Mouse (Mus musculus) heart, embryonic 10.5 days (tissue): ENCODE measurements around the gene 5830411N06Rik. TPM values are rescaled to one million over a fixed set of nuclear protein-coding genes. Genes with fewer than 3 reads are reported as not detected.

Experiments used
- DNase-seq: peaks from one replicate; pipeline ENCODE4 v3.0.0-alpha.2; 2017; ENCODE audit warnings: low spot score
- H3K27ac ChIP-seq: fragments of 300-500 bp; sonication (generic); 2 replicates; pipeline ENCODE4 v1.5.1; 2016; ENCODE audit warnings: mild to moderate bottlenecking
- H3K27me3 ChIP-seq: fragments of 300-500 bp; sonication (generic); 2 replicates; pipeline ENCODE4 v1.6.1; 2016; ENCODE audit warnings: mild to moderate bottlenecking; ENCODE audit not compliant: poor library complexity, insufficient read depth, severe bottlenecking
- H3K36me3 ChIP-seq: fragments of 300-500 bp; sonication (generic); 2 replicates; pipeline ENCODE4 v1.6.1; 2016; ENCODE audit warnings: mild to moderate bottlenecking, moderate library complexity
- H3K4me1 ChIP-seq: fragments of 300-500 bp; sonication (generic); 2 replicates; pipeline ENCODE4 v1.6.1; 2016; ENCODE audit warnings: mild to moderate bottlenecking
- H3K4me3 ChIP-seq: fragments of 300-500 bp; sonication (generic); 2 replicates; pipeline ENCODE4 v1.5.1; 2016; ENCODE audit warnings: mild to moderate bottlenecking, moderate library complexity
- H3K9me3 ChIP-seq: fragments of 300-500 bp; sonication (generic); 2 replicates; pipeline ENCODE4 v1.6.1; 2016; ENCODE audit warnings: mild to moderate bottlenecking, moderate library complexity
- WGBS: fragments of 180-500 bp; shearing (Covaris S2); methylation state at CpG from one replicate; pipeline ENCODE4 v1.1.7; 2016; 5-methylcytosine and 5-hydroxymethylcytosine counted together
- polyA plus RNA-seq: library from polyadenylated mRNA; unstranded; fragments of >200 nt; fragmentation: Nextera tagmentation; extraction: Ambion mirVana; gene quantifications from 2 replicates; pipeline ENCODE4 v1.2.1, GENCODE M21; 2016

5830411N06Rik gene
- polyA plus RNA-seq, 1 experiment from 2014 or later, result not detected

DNA sequence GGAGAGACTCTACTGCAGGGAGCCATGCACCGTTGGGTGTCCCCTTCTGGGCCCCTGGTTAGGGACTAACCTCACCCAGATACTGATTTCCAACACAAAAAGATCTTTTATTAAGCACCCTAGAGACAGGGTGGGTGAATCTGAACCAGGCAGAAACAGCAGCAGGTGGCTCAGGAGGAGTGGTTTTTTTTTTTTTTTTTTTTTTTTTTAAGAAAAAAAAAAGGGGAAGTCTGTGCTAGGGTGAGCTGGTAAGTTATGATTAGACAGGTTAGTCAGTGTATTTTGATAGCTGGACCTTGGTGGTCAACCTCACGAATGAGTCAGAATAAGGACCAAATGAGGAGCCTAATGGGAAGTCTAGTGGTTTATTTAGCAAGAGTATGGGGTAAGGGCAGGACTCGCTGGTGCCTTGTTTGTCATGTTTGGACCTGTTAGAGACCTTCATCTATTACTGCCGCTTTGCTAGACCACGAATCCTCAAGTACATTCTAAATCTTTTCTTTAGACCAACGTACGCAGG is 6.8 kb downstream of the 5830411N06Rik start:
- H3K27ac ChIP-seq, result no peak overlapping the region
- no peaks in the 10 kb centered on the region for H3K27me3 ChIP-seq
- no peaks in the 10 kb centered on the region for H3K9me3 ChIP-seq
- no peaks in the 10 kb centered on the region for H3K4me1 ChIP-seq
- no peaks in the 10 kb centered on the region for H3K36me3 ChIP-seq
- H3K4me3 ChIP-seq, result no peak overlapping the region
- WGBS, result 85% methylated on average over 7 of the region's 7 CpGs
- no peak for DNase-seq

DNA sequence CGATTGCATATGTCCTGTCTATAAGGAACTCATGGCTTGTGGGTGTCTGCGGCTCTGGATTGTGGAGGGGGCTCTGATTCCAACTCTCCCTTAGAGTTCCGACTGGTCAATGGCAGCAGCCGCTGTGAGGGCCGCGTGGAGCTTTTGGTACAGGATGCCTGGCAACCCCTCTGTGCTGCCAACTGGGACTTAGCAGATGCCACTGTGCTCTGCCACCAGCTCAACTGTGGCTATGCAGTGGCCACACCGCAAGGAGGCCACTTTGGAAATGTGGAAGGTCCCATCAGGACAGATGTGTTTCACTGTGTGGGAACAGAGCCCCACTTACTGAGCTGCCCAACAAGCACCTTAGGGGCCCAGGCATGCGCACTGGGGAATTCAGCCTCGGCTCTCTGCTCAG is 48.7 kb downstream of the 5830411N06Rik start:
- Histone ChIP-seq H3K4me3 (no peak overlapping the region), H3K4me1 (no peaks in the 10 kb centered on the region), H3K27ac (no peak overlapping the region), H3K36me3 (no peaks in the 10 kb centered on the region), H3K9me3 (no peaks in the 10 kb centered on the region), H3K27me3 (no peaks in the 10 kb centered on the region)
- no peak for DNase-seq
- WGBS, result 83% methylated on average over 9 of the region's 9 CpGs

- 67% methylated on average over 6 of the region's 6 CpGs for WGBS
- Histone ChIP-seq H3K27ac (no peak overlapping the region), H3K4me1 (no peaks in the 10 kb centered on the region), H3K9me3 (no peaks in the 10 kb centered on the region), H3K36me3 (no peaks in the 10 kb centered on the region), H3K4me3 (no peak overlapping the region), H3K27me3 (no peaks in the 10 kb centered on the region)
- DNase-seq, result no peak
These were observed 49.8 kb downstream of the 5830411N06Rik start for GRCm38 (mm10) chr7:140296876-140297275.

DNA sequence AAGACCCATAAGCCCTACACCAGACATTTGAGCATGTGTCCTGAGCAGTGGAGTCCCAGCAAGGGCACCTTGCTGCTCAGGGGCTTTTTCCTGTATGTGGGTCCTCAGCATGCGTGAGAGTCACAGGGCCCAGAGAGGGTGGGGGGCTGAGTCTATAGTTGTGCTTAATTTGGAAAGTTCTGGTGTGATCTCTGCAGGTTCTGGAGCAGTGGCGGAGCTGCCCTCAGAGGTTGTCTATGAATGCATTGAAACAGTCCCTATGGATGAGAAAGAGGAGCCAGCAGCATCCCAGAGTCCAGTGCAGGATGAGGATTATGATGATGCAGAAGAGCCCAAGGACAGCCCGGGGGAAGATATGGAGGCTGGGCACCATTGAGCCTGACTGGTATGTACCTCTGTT is 52.3 kb downstream of the 5830411N06Rik start:
- Histone ChIP-seq H3K27me3 (no peaks in the 10 kb centered on the region), H3K4me3 (no peak overlapping the region), H3K9me3 (no peaks in the 10 kb centered on the region), H3K27ac (no peak overlapping the region), H3K36me3 (no peaks in the 10 kb centered on the region), H3K4me1 (no peaks in the 10 kb centered on the region)
- DNase-seq, result no peak
- 74% methylated on average over 3 of the region's 3 CpGs for WGBS

DNA sequence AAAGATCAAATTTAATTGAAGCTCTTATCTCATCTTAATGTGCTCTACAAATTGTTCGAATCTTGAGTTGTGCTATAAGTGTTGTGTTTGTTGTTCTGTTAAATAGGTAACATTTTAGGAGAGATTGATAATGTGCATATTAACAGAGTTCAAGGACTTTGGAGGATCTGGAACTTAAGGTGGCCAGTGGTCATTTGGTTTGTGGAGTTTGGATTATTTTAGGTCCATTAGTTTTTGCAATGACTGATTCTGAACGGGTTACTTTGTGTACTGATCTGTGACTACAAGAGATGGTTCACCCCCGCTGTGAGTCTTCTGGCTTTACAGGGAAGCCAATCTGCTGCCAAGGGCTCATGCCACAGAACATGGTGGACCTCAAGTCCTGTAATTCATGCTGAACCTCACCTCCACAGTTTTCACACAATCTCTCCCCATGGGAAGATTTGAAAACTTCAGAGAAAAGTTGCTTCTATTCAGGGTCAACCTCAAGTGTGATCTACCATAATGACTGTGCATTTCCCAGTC is 72.8 kb downstream of the 5830411N06Rik start:
- H3K27me3 ChIP-seq, result no peaks in the 10 kb centered on the region
- H3K36me3 ChIP-seq, result no peaks in the 10 kb centered on the region
- 78% methylated on average over 3 of the region's 3 CpGs for WGBS
- H3K27ac ChIP-seq, result no peak overlapping the region
- no peak overlapping the region for H3K4me3 ChIP-seq
- no peaks in the 10 kb centered on the region for H3K4me1 ChIP-seq
- H3K9me3 ChIP-seq, result no peaks in the 10 kb centered on the region
- DNase-seq, result peak; percentile 58

DNA sequence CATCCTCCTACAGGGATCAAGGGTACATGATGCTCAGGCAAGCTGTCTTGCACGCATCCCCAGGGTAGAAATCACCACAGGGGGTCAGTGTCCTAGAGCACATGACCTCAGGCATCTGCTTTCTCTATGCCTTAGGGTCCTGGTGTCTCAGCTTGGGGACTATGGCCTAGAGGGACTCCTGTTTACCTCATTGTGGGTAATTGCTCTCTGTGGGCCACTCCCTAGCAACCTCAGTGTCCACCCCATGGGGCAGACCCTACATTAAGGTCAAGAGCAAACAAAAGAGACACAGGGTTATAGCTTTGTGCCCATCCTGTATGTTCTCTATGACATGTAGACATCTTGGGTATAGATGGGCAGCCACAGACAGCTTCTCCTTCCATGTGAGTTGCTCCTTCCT is 73.5 kb downstream of the 5830411N06Rik start, which contains the start of gene Olfr525:
Olfr525 (plus strand) TSS at position 301 of the 400 bp plus-strand sequence.
- 63% methylated on average over 1 of the region's 1 CpGs for WGBS
- H3K4me1 ChIP-seq, result no peaks in the 10 kb centered on the region
- H3K9me3 ChIP-seq, result no peaks in the 10 kb centered on the region
- H3K27me3 ChIP-seq, result no peaks in the 10 kb centered on the region
- no peaks in the 10 kb centered on the region for H3K36me3 ChIP-seq
- DNase-seq, result peak; percentile 66
- no peak within 1 kb of the TSS for H3K27ac ChIP-seq
- H3K4me3 ChIP-seq, result no peak within 1 kb of the TSS

DNA sequence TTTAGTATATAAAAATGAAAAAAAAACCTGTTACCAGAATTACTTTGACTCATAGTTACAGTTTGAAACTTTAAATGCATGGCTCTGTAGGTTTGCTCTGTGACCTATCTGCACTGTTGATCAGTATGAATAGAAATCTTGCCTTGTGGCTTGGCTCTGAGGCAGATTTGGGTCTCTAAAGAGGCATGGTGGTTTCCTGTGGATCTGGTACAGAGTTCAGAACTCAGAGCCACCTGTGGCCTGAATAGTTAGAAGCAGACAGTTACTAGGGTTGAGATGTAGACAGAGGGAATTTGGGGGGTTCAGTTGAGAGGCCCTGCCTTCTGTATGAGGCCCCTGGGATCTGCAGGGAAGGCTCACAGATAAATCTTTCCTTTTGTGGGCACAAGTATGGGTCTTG is 74.1 kb downstream of the 5830411N06Rik start:
- H3K27ac ChIP-seq, result no peak overlapping the region
- no peaks in the 10 kb centered on the region for H3K36me3 ChIP-seq
- no peaks in the 10 kb centered on the region for H3K4me1 ChIP-seq
- H3K4me3 ChIP-seq, result no peak overlapping the region
- no peaks in the 10 kb centered on the region for H3K27me3 ChIP-seq
- DNase-seq, result peak; percentile 19
- no peaks in the 10 kb centered on the region for H3K9me3 ChIP-seq

GRCm38 (mm10) chr7:140329766-140330304 is 82.8 kb downstream of the 5830411N06Rik start:
- no peak overlapping the region for H3K27ac ChIP-seq
- no peaks in the 10 kb centered on the region for H3K9me3 ChIP-seq
- no peaks in the 10 kb centered on the region for H3K27me3 ChIP-seq
- no peaks in the 10 kb centered on the region for H3K4me1 ChIP-seq
- DNase-seq, result peak; percentile 72
- no peaks in the 10 kb centered on the region for H3K36me3 ChIP-seq
- WGBS, result 67% methylated on average over 1 of the region's 1 CpGs
- H3K4me3 ChIP-seq, result no peak overlapping the region

DNA sequence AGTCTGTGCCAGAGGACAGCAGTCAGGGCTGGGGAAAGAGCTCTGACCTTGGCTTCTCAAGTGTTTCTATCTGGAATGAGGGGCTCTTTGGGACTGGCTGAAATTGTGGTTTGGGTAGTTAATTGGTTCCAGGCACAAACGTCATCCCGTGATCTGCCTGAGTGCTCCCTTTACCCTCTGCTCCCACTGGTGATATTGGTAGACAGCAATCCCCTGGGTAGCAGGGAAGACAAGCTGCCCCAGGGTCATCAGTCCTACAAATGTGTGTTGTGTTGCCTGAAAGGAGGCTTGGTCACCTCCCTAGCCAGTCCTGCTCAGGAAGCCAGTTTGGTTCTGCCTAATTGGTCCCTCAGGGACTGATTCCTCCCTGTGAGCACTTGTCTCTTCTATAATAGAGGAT is 86.6 kb downstream of the 5830411N06Rik start, which contains the start of gene Olfr527:
Olfr527 (plus strand) TSS at position 301 of the 400 bp plus-strand sequence.
- 90% methylated on average over 2 of the region's 2 CpGs for WGBS
- Histone ChIP-seq H3K27me3 (no peaks in the 10 kb centered on the region), H3K4me1 (no peaks in the 10 kb centered on the region), H3K4me3 (no peak within 1 kb of the TSS), H3K27ac (no peak within 1 kb of the TSS), H3K36me3 (no peaks in the 10 kb centered on the region), H3K9me3 (no peaks in the 10 kb centered on the region)
- DNase-seq, result no peak

Other genes with a start within 250 kb of the 5830411N06Rik start
- 36.8 and 36.9 TPM in 2 replicates for gene Zfp511, start 210.9 kb upstream of the 5830411N06Rik start, polyA plus RNA-seq
- 50.8 and 55.4 TPM in 2 replicates for gene Tubgcp2, start 210.6 kb upstream of the 5830411N06Rik start, polyA plus RNA-seq
- not detected in 2 replicates for gene Msx3, start 198.2 kb upstream of the 5830411N06Rik start, polyA plus RNA-seq
- gene Caly, start 164.7 kb upstream of the 5830411N06Rik start, polyA plus RNA-seq, result 0.30 and 0.45 TPM in 2 replicates
- gene Prap1, start 153.9 kb upstream of the 5830411N06Rik start, polyA plus RNA-seq, result not detected in 2 replicates
- gene Fuom, start 144.8 kb upstream of the 5830411N06Rik start, polyA plus RNA-seq, result 41.0 and 59.9 TPM in 2 replicates
- 20.1 and 20.2 TPM in 2 replicates for gene Paox, start 131.5 kb upstream of the 5830411N06Rik start, polyA plus RNA-seq
- gene Echs1, start 130.8 kb upstream of the 5830411N06Rik start, polyA plus RNA-seq, result 171 and 175 TPM in 2 replicates
- gene Mtg1, start 109.7 kb upstream of the 5830411N06Rik start, polyA plus RNA-seq, result 29.3 and 35.7 TPM in 2 replicates
- 0.10 TPM in 1 of 2 replicates, not detected in the other for gene Sprn, start 92.4 kb upstream of the 5830411N06Rik start, polyA plus RNA-seq
- gene Olfr522, start 82.5 kb upstream of the 5830411N06Rik start, polyA plus RNA-seq, result not detected in 2 replicates
- not detected in 2 replicates for gene Olfr523, start 74.1 kb upstream of the 5830411N06Rik start, polyA plus RNA-seq
- gene Olfr524, start 41.3 kb upstream of the 5830411N06Rik start, polyA plus RNA-seq, result not detected in 2 replicates
- not detected in 2 replicates for gene Cd163l1, start 29.0 kb upstream of the 5830411N06Rik start, polyA plus RNA-seq
- not detected in 2 replicates for gene Olfr525, start 73.6 kb downstream of the 5830411N06Rik start, polyA plus RNA-seq
- gene Olfr527, start 86.7 kb downstream of the 5830411N06Rik start, polyA plus RNA-seq, result not detected in 2 replicates
- not detected in 2 replicates for gene Olfr60, start 114.4 kb downstream of the 5830411N06Rik start, polyA plus RNA-seq
- not detected in 2 replicates for gene Olfr530, start 129.0 kb downstream of the 5830411N06Rik start, polyA plus RNA-seq
- gene Olfr531, start 155.6 kb downstream of the 5830411N06Rik start, polyA plus RNA-seq, result not detected in 2 replicates
- gene Olfr532, start 174.4 kb downstream of the 5830411N06Rik start, polyA plus RNA-seq, result not detected in 2 replicates
- not detected in 2 replicates for gene Olfr533, start 216.1 kb downstream of the 5830411N06Rik start, polyA plus RNA-seq
- gene Olfr535, start 236.9 kb downstream of the 5830411N06Rik start, polyA plus RNA-seq, result not detected in 2 replicates